In genomic region chr7:49462328-49462811, GRCm38 (mm10) we compare ENCODE assay signal across 9 mouse cellular contexts.
DNase-seq lines count a peak whose midpoint lies in the region; ATAC-seq and TF ChIP-seq lines count a peak whose summit lies in the region.
"Had no signal": no experiment of that assay in that cellular context is flagged by ENCODE, and none has a peak within 500 bp of the region (broad histone marks: within the 10 kb centered on the region; RNA-seq: fewer than 3 reads in every experiment).

No protein-coding gene starts in this region.

- no peaks in the 10 kb centered on the region for H3K9me3 ChIP-seq in embryonic facial prominence, embryonic 14.5 days (ENCODE audit: control insufficient read depth, low read length)

- peak; percentile 82 for ATAC-seq in embryonic facial prominence, embryonic 14.5 days (ENCODE audit: low read depth)

- no peak for TF ChIP-seq CTCF in gastrocnemius, adult 2 months (IDR thresholded peaks at IDR 0.05)

- H3K4me2 ChIP-seq in embryonic facial prominence, embryonic 14.5 days (ENCODE audit: low read depth, low read length): peak overlapping the region; percentile 42

- intact Hi-C loops in gastrocnemius, adult 2 months (cut with DNase I): loop anchor here (10.0 kb wide), 1 partner anchor 292 kb away; the partner anchor contains the start of gene Htatip2
- intact Hi-C loops in left cerebral cortex, postnatal 14 days (cut with DNase I): loop anchor here (10.0 kb wide), 1 partner anchor 292 kb away; the partner anchor contains the start of gene Htatip2

- peak overlapping the region; percentile 67 for H3K4me3 ChIP-seq in gastrocnemius, adult 2 months
- no peak overlapping the region for H3K4me3 ChIP-seq in embryonic facial prominence, embryonic 14.5 days (ENCODE audit: low read depth, low read length)

- no peaks in the 10 kb centered on the region for H3K27me3 ChIP-seq in embryonic facial prominence, embryonic 14.5 days (replicated peaks; ENCODE audit: control insufficient read depth, insufficient read depth, low read length)

- peak overlapping the region; percentile 59 for H3K27ac ChIP-seq in gastrocnemius, adult 2 months
- H3K27ac ChIP-seq in embryonic facial prominence, embryonic 14.5 days (replicated peaks; ENCODE audit: low read depth, low read length): peak overlapping the region; percentile 53; the same call in 1 of the 2 replicates

- peak overlapping the region; percentile 35 for H3K9ac ChIP-seq in embryonic facial prominence, embryonic 14.5 days (ENCODE audit: low read depth, low read length)

- WGBS in embryonic facial prominence, embryonic 14.5 days: 5% methylated on average over 10 of the region's 10 CpGs

- 0 out of 2 replicates have a peak, but pooled peaks cover 4% of the 10 kb centered on the region for H3K4me1 ChIP-seq in embryonic facial prominence, embryonic 14.5 days (ENCODE audit: control insufficient read depth, insufficient read depth, low read length)

- DNase-seq in gastrocnemius, adult 2 months: no peak
- DNase-seq in gastrocnemius, postnatal 10 days: no peak
- peak; percentile 87 for DNase-seq in embryonic facial prominence, embryonic 14.5 days (ENCODE audit: low spot score)
- peak; percentile 28 for DNase-seq in kidney, postnatal 14 days
- DNase-seq in monocyte, adult 2 months (ENCODE audit: low read depth in 1 of 2, low spot score in 2 of 2): peak; percentile 39 to 62
- no peak for DNase-seq in cerebellum, postnatal 10 days
- DNase-seq in left cerebral cortex, postnatal 14 days (ENCODE audit: low spot score in 2 of 2): no peak
- DNase-seq in frontal cortex, postnatal 36 days (ENCODE audit: low spot score in 2 of 2): no peak

- peaks cover 12% of the 10 kb centered on the region for H3K36me3 ChIP-seq in embryonic facial prominence, embryonic 14.5 days (ENCODE audit: control insufficient read depth, insufficient read depth, low read length)
- H3K36me3 ChIP-seq: G1E had no signal

Comparison
In these comparisons a context has a peak if more than half of its experiments do, and no peak if none do; other contexts are left out.
1. DNase-seq: peak in embryonic facial prominence, embryonic 14.5 days (single experiment), kidney, postnatal 14 days (single experiment) and monocyte, adult 2 months (2 of 2); none in gastrocnemius, adult 2 months (single experiment), gastrocnemius, postnatal 10 days (single experiment), cerebellum, postnatal 10 days (0 of 2), left cerebral cortex, postnatal 14 days (0 of 2) and frontal cortex, postnatal 36 days (0 of 2).